Mouse (Mus musculus) lung, postnatal 0 days (tissue): ENCODE measurements around the gene Gmppb. TPM values are rescaled to one million over a fixed set of nuclear protein-coding genes. Genes with fewer than 3 reads are reported as not detected.

Experiments
- ATAC-seq: fragments of 200-750 bp; cut with Nextera tagmentation; 2 replicates; pipeline ENCODE4 v1.8.0; 2017; ENCODE audit warnings: moderate library complexity
- DNase-seq: peaks from one replicate; pipeline ENCODE4 v3.0.0-alpha.2; 2016; ENCODE audit warnings: low spot score
- H3K27ac ChIP-seq: fragments of 300-500 bp; sonication (generic); 2 replicates; pipeline ENCODE4 v1.5.1; 2014; ENCODE audit warnings: antibody characterized with exemption, mild to moderate bottlenecking, low read length, mixed read lengths
- H3K27me3 ChIP-seq: fragments of 300-500 bp; sonication (generic); replicated peaks from 2 replicates; pipeline ENCODE4 v1.6.1; 2014; ENCODE audit warnings: low read length, mixed read lengths; ENCODE audit not compliant: insufficient read depth
- H3K36me3 ChIP-seq: fragments of 300-500 bp; sonication (generic); 2 replicates; pipeline ENCODE4 v1.6.1; 2014; ENCODE audit warnings: low read length, mixed read lengths; ENCODE audit not compliant: insufficient read depth
- H3K4me1 ChIP-seq: fragments of 300-500 bp; sonication (generic); 2 replicates; pipeline ENCODE4 v1.6.1; 2014; ENCODE audit warnings: antibody characterized with exemption, low read depth, low read length, mixed read lengths; ENCODE audit not compliant: insufficient read depth
- H3K4me2 ChIP-seq: fragments of 300-500 bp; sonication (generic); replicated peaks from 2 replicates; pipeline ENCODE4 v1.6.1; 2014; ENCODE audit warnings: low read depth, mild to moderate bottlenecking, low read length, moderate library complexity, mixed read lengths
- H3K4me3 ChIP-seq: fragments of 300-500 bp; sonication (generic); 2 replicates; pipeline ENCODE4 v1.5.1; 2014; ENCODE audit warnings: low read depth, low read length
- H3K9ac ChIP-seq: fragments of 300-500 bp; sonication (generic); replicated peaks from 2 replicates; pipeline ENCODE4 v1.6.1; 2014; ENCODE audit warnings: low read depth, mild to moderate bottlenecking
- H3K9me3 ChIP-seq: fragments of 300-500 bp; sonication (generic); 2 replicates; pipeline ENCODE4 v1.6.1; 2016; ENCODE audit warnings: low read length, mixed read lengths
- CTCF ChIP-seq: IDR thresholded peaks from 2 replicates; pipeline ENCODE4 v1.5.1; 2016; ENCODE audit warnings: antibody characterized with exemption, mild to moderate bottlenecking
- EP300 ChIP-seq: IDR thresholded peaks from 2 replicates; pipeline ENCODE4 v1.6.1; 2016; ENCODE audit warnings: antibody characterized with exemption, mild to moderate bottlenecking, control low read depth
- WGBS: fragments of 180-500 bp; shearing (Covaris S2); extraction: QIAGEN DNeasy Blood & Tissue Kit; methylation state at CpG from one replicate; pipeline ENCODE4 v1.1.7; 2014; 5-methylcytosine and 5-hydroxymethylcytosine counted together
- polyA plus RNA-seq: library from polyadenylated mRNA; unstranded; fragments of >200 nt; fragmentation: Nextera tagmentation; extraction: Ambion mirVana; gene quantifications from 2 replicates; pipeline ENCODE4 v1.2.1, GENCODE M21; 2015

Gmppb gene
- polyA plus RNA-seq, 1 experiment from 2014 or later = 26.5 TPM

DNA sequence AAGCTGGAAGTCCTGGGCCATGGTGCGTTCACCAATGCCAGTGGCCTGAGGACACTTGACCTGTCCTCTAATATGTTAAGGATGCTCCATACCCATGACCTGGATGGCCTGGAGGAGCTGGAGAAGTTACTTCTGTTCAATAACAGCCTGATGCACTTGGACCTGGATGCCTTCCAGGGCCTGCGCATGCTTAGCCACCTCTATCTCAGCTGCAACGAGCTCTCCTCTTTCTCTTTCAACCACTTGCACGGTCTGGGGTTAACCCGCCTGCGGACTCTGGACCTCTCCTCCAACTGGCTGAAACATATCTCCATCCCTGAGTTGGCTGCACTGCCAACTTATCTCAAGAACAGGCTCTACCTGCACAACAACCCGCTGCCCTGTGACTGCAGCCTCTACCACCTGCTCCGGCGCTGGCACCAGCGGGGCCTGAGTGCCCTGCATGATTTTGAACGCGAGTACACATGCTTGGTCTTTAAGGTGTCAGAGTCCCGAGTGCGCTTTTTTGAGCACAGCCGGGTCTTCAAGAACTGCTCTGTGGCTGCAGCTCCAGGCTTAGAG lies 4.7 kb downstream of the Gmppb start:
- Histone ChIP-seq H3K4me3 (no peak overlapping the region), H3K9me3 (no peaks in the 10 kb centered on the region), H3K4me1 (peaks cover 7% of the 10 kb centered on the region; the same call in 1 of the 2 replicates), H3K36me3 (peaks cover 21% of the 10 kb centered on the region), H3K27ac (no peak overlapping the region), H3K4me2 (no peak overlapping the region), H3K27me3 (no peaks in the 10 kb centered on the region), H3K9ac (no peak overlapping the region)
- WGBS = 76% methylated on average over 15 of the region's 15 CpGs
- ATAC-seq (no peak), DNase-seq (no peak)
- TF ChIP-seq CTCF (no peak), EP300 (no peak)

DNA sequence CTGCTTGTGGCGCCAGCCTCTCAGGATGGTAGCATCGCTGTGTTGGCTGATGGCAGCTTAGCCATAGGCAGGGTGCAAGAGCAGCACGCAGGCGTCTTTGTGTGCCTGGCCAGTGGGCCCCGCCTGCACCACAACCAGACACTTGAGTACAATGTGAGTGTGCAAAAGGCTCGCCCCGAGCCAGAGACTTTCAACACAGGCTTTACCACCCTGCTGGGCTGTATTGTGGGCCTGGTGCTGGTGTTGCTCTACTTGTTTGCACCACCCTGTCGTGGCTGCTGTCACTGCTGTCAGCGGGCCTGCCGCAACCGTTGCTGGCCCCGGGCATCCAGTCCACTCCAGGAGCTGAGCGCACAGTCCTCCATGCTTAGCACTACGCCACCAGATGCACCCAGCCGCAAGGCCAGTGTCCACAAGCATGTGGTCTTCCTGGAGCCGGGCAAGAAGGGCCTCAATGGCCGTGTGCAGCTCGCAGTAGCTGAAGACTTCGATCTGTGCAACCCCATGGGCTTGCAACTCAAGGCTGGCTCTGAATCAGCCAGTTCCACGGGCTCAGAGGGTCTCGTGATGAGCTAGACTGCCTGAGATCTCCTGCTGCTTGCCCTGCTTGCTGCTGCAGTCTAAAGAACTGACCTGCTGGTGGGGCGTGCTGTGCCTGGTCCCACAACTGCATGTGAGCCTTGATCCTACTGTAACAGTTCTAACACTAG lies 5.4 kb downstream of the Gmppb start:
- no peak for DNase-seq
- Histone ChIP-seq H3K36me3 (peaks cover 28% of the 10 kb centered on the region), H3K4me3 (no peak overlapping the region), H3K27me3 (no peaks in the 10 kb centered on the region), H3K27ac (no peak overlapping the region), H3K4me1 (peaks cover 7% of the 10 kb centered on the region; the same call in 1 of the 2 replicates), H3K9ac (no peak overlapping the region), H3K9me3 (no peaks in the 10 kb centered on the region), H3K4me2 (no peak overlapping the region)
- 83% methylated on average over 22 of the region's 22 CpGs for WGBS
- TF ChIP-seq CTCF = no peak
- no peak for TF ChIP-seq EP300
- ATAC-seq = no peak

DNA sequence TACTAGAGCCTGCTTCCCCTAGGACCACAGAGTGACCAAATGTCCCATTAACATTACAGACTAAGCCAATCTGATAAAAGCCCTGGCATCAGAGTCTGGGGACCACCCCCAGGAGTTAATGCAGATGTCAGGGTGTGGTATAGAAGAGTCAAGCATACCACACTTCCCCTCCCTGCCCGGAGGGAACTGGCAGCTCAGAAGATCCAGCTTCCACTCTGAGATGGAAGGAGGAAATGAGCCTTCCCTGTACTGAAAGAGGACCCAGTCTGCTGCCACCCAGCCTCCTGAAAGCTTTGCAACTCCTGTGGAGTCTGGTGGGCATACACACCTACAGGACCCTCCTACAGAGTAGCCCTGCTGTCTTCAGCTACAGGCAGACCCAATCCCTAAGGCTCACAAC lies 6.0 kb downstream of the Gmppb start:
- no peak for DNase-seq
- Histone ChIP-seq H3K4me1 (peaks cover 4% of the 10 kb centered on the region; the same call in 1 of the 2 replicates), H3K27me3 (no peaks in the 10 kb centered on the region), H3K27ac (no peak overlapping the region), H3K4me2 (no peak overlapping the region), H3K9me3 (no peaks in the 10 kb centered on the region), H3K4me3 (no peak overlapping the region), H3K9ac (no peak overlapping the region), H3K36me3 (peaks cover 29% of the 10 kb centered on the region)
- 47% methylated on average over 1 of the region's 1 CpGs for WGBS
- TF ChIP-seq EP300 (no peak), CTCF (no peak)
- ATAC-seq = no peak

- DNase-seq = no peak
- H3K4me3 ChIP-seq = no peak overlapping the region
- peaks cover 29% of the 10 kb centered on the region for H3K36me3 ChIP-seq
- TF ChIP-seq EP300 (no peak), CTCF (no peak)
- H3K9ac ChIP-seq = no peak overlapping the region
- no peaks in the 10 kb centered on the region for H3K27me3 ChIP-seq
- ATAC-seq = no peak
- no peak overlapping the region for H3K4me2 ChIP-seq
- 0 out of 2 replicates have a peak, but pooled peaks cover 3% of the 10 kb centered on the region for H3K4me1 ChIP-seq
- WGBS = 95% methylated on average over 6 of the region's 6 CpGs
- H3K9me3 ChIP-seq = no peaks in the 10 kb centered on the region
- no peak overlapping the region for H3K27ac ChIP-seq
These were observed 6.7 kb downstream of the Gmppb start for GRCm38 (mm10) chr9:108055661-108056237.

GRCm38 (mm10) chr9:108056361-108057261 lies 7.6 kb downstream of the Gmppb start:
- no peak for ATAC-seq
- H3K4me3 ChIP-seq = no peak overlapping the region
- H3K27ac ChIP-seq = no peak overlapping the region
- H3K9ac ChIP-seq = no peak overlapping the region
- DNase-seq = no peak
- 79% methylated on average over 28 of the region's 28 CpGs for WGBS
- H3K4me2 ChIP-seq = no peak overlapping the region
- peaks cover 33% of the 10 kb centered on the region for H3K36me3 ChIP-seq
- H3K4me1 ChIP-seq = 0 out of 2 replicates have a peak, but pooled peaks cover 3% of the 10 kb centered on the region
- H3K9me3 ChIP-seq = no peaks in the 10 kb centered on the region
- H3K27me3 ChIP-seq = no peaks in the 10 kb centered on the region
- TF ChIP-seq CTCF (no peak), EP300 (no peak)

- ATAC-seq = no peak
- no peak overlapping the region for H3K27ac ChIP-seq
- H3K4me2 ChIP-seq = no peak overlapping the region
- no peak overlapping the region for H3K4me3 ChIP-seq
- peaks cover 39% of the 10 kb centered on the region for H3K36me3 ChIP-seq
- TF ChIP-seq CTCF (no peak), EP300 (no peak)
- H3K4me1 ChIP-seq = 0 out of 2 replicates have a peak, but pooled peaks cover 3% of the 10 kb centered on the region
- no peak overlapping the region for H3K9ac ChIP-seq
- 86% methylated on average over 5 of the region's 5 CpGs for WGBS
- H3K27me3 ChIP-seq = no peaks in the 10 kb centered on the region
- no peak for DNase-seq
- H3K9me3 ChIP-seq = no peaks in the 10 kb centered on the region
These were observed 8.2 kb downstream of the Gmppb start for GRCm38 (mm10) chr9:108057262-108057562.
